Mouse (Mus musculus) ES-E14 (cell line): ENCODE results near the gene Ergic1.

ENCODE experiments used
- CHD2 ChIP-seq: IDR thresholded peaks from 2 replicates; pipeline ENCODE4 v1.6.1; 2014; ENCODE audit warnings: mild to moderate bottlenecking, low read depth, low read length, inconsistent platforms
- HCFC1 ChIP-seq: IDR thresholded peaks from 2 replicates; pipeline ENCODE4 v1.6.1; 2012; ENCODE audit warnings: low read length, inconsistent platforms, borderline replicate concordance; ENCODE audit not compliant: insufficient read depth
- MAFK ChIP-seq: IDR thresholded peaks from 2 replicates; pipeline ENCODE4 v1.6.1; 2014; ENCODE audit warnings: mild to moderate bottlenecking, low read depth, low read length, inconsistent platforms; ENCODE audit not compliant: insufficient read depth
- ZC3H11A ChIP-seq: IDR thresholded peaks from 2 replicates; pipeline ENCODE4 v1.6.1; 2012; ENCODE audit warnings: low read depth, mild to moderate bottlenecking, inconsistent platforms, low read length, borderline replicate concordance
- ZNF384 ChIP-seq: IDR thresholded peaks from 2 replicates; pipeline ENCODE4 v1.6.1; 2012; ENCODE audit warnings: low read depth, low read length, inconsistent platforms

DNA sequence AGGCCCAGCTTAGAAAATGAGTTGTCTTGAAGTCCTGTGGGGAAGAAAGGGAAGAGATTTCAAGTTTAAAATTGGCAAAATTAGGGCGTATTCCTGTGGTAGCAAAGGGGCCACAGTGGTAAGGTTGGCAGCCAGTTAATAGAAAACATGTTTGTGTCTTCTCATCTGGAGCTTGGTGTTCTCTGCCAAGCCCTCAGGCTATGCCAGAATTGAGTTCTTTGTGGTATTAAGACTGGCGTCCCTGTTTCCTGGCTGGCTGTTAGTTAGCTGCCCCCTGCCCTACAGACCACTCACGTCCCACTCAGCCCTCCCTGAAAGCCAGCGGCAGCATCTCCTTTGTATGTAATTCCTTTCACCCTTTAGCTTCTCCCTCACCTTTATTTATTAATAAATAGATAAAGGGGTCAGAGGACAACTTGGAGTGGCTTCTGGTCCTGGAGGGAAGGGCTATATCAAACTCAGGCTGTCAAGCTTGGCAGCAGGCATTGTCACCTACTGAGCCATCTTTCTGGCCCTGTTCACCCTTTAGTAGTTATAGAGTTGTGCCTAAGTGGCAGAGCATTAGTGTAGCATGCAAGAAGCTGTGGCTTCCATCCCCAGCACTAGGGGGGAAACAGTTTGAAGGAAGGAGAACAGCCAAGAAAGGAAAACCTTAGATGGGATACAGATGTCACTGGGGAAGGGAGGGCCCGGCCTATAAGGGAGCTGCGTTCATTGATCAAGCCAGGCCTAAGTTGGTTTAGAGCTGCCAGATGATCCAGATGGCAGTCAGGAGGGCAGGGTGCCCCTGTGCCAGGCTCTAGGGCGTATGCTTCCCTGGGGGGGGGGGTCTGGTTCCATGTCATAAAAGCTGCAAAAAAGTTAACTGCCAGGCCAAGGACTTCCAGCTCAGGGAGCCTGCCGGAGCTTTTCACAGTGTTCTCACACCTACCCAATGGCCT is 127.8 kb downstream of the Ergic1 start:
- TF ChIP-seq CHD2 (no peak), ZC3H11A (no peak), ZNF384 (no peak), MAFK (no peak), HCFC1 (no peak)
